Mouse (Mus musculus): ENCODE measurements around the gene Ets1.

- TF ChIP-seq CTCF (IDR thresholded peaks at IDR 0.05; ENCODE audit: low read depth, low read length) (no peak), POLR2A (IDR thresholded peaks at IDR 0.05; ENCODE audit: borderline replicate concordance, low read depth, low read length) (no peak)
These were observed 24.7 kb upstream of the Ets1 start for GRCm38 (mm10) chr9:32611340-32611739.

Measured in bone marrow macrophage, adult 2 months (primary cell).